Mouse (Mus musculus) MEL (cell line): ENCODE data around the gene Tlr7. TPM values are rescaled to one million over a fixed set of nuclear protein-coding genes. Genes with fewer than 3 reads are reported as not detected.

Experiments
- DNase-seq: peaks from one replicate; pipeline ENCODE4 v3.0.0; 2011; ENCODE audit warnings: low read depth, low spot score
- H3K27ac ChIP-seq: 2 replicates; pipeline ENCODE4 v1.5.1; 2012; ENCODE audit warnings: low read depth, mild to moderate bottlenecking, control low read depth, low read length, moderate library complexity; ENCODE audit not compliant: control insufficient read depth
- H3K27me3 ChIP-seq, 2 experiments: fragments of 150-350 bp in 1 of 2; sonication (generic) in 1 of 2; 2 replicates each; pipeline ENCODE4 v1.6.1; 2012; ENCODE audit warnings: low read length in 2 of 2, mild to moderate bottlenecking in 2 of 2, improper control_type of control experiment in 1 of 2, moderate library complexity in 1 of 2; ENCODE audit not compliant: insufficient read depth in 2 of 2, control insufficient read depth in 1 of 2
- H3K36me3 ChIP-seq, 2 experiments: 2 replicates each; pipeline ENCODE4 v1.6.1; 2012 to 2014; ENCODE audit warnings: low read length in 2 of 2, improper control_type of control experiment in 1 of 2, inconsistent platforms in 1 of 2, mild to moderate bottlenecking in 1 of 2; ENCODE audit not compliant: insufficient read depth in 2 of 2, control insufficient read depth in 1 of 2
- H3K4me1 ChIP-seq, 2 experiments: fragments of 150-350 bp in 1 of 2; sonication (generic) in 1 of 2; 2 replicates each; pipeline ENCODE4 v1.6.1; 2012; ENCODE audit warnings: low read length in 2 of 2, improper control_type of control experiment in 1 of 2, mild to moderate bottlenecking in 1 of 2; ENCODE audit not compliant: insufficient read depth in 2 of 2, control insufficient read depth in 1 of 2
- H3K4me3 ChIP-seq, 2 experiments: fragments of 150-350 bp in 1 of 2; sonication (generic) in 1 of 2; 2 replicates each; pipeline ENCODE4 v1.5.1; 2012; ENCODE audit warnings: low read depth in 2 of 2, low read length in 2 of 2, mild to moderate bottlenecking in 2 of 2, moderate library complexity in 2 of 2, control low read depth in 1 of 2, improper control_type of control experiment in 1 of 2; ENCODE audit not compliant: control insufficient read depth in 1 of 2, insufficient read depth in 1 of 2
- H3K79me2 ChIP-seq: 2 replicates; pipeline ENCODE4 v1.6.1; 2012; ENCODE audit warnings: mild to moderate bottlenecking, low read length, moderate library complexity; ENCODE audit not compliant: control insufficient read depth, poor library complexity, insufficient read depth
- H3K9ac ChIP-seq: 2 replicates; pipeline ENCODE4 v1.6.1; 2012; ENCODE audit warnings: low read depth, mild to moderate bottlenecking, control low read depth, low read length, moderate library complexity; ENCODE audit not compliant: control insufficient read depth, poor library complexity, severe bottlenecking
- H3K9me3 ChIP-seq: fragments of 150-350 bp; sonication (generic); replicated peaks from 2 replicates; pipeline ENCODE4 v1.6.1; 2012; ENCODE audit warnings: mild to moderate bottlenecking, low read length, improper control_type of control experiment, moderate library complexity; ENCODE audit not compliant: insufficient read depth
- CTCF ChIP-seq, 3 experiments: IDR thresholded peaks in 2 of 3; conservative IDR thresholded peaks in 1 of 3; 2 replicates each; pipeline ENCODE4 v1.5.1; 2011 to 2012; ENCODE audit warnings: low read length in 3 of 3, low read depth in 2 of 3, mild to moderate bottlenecking in 2 of 3, improper control_type of control experiment in 1 of 3, inconsistent platforms in 1 of 3, mixed read lengths in 1 of 3, moderate library complexity in 1 of 3; ENCODE audit not compliant: control insufficient read depth in 1 of 3, insufficient read depth in 1 of 3, poor library complexity in 1 of 3, severe bottlenecking in 1 of 3
- E2F4 ChIP-seq: IDR thresholded peaks from 2 replicates; pipeline ENCODE4 v1.6.1; 2011; ENCODE audit warnings: low read depth, low read length, improper control_type of control experiment, borderline replicate concordance
- ELF1 ChIP-seq: IDR thresholded peaks from 2 replicates; pipeline ENCODE4 v1.6.1; 2014; ENCODE audit warnings: low read depth, mild to moderate bottlenecking, inconsistent platforms, low read length, improper control_type of control experiment, moderate library complexity
- EP300 ChIP-seq, 2 experiments: IDR thresholded peaks; 2 replicates each; pipeline ENCODE4 v1.6.1; 2011; ENCODE audit warnings: improper control_type of control experiment in 2 of 2, low read length in 2 of 2, low read depth in 1 of 2, mild to moderate bottlenecking in 1 of 2
- GABPA ChIP-seq: IDR thresholded peaks from 2 replicates; pipeline ENCODE4 v1.6.1; 2012; ENCODE audit warnings: low read depth, mild to moderate bottlenecking, inconsistent platforms, low read length, improper control_type of control experiment, moderate library complexity
- HCFC1 ChIP-seq: IDR thresholded peaks from 2 replicates; pipeline ENCODE4 v1.6.1; 2012; ENCODE audit warnings: low read depth, mild to moderate bottlenecking, inconsistent platforms, low read length, improper control_type of control experiment, moderate library complexity
- JUND ChIP-seq: IDR thresholded peaks from 2 replicates; pipeline ENCODE4 v1.6.1; 2011; ENCODE audit warnings: low read depth, mild to moderate bottlenecking, improper control_type of control experiment, low read length
- MAX ChIP-seq: IDR thresholded peaks from 2 replicates; pipeline ENCODE4 v1.6.1; 2011; ENCODE audit warnings: low read length, improper control_type of control experiment
- MXI1 ChIP-seq: IDR thresholded peaks from 2 replicates; pipeline ENCODE4 v1.6.1; 2011; ENCODE audit warnings: mild to moderate bottlenecking, low read depth, low read length, improper control_type of control experiment
- MYB ChIP-seq: IDR thresholded peaks from 2 replicates; pipeline ENCODE4 v1.6.1; 2011; ENCODE audit warnings: mild to moderate bottlenecking, low read depth, low read length, improper control_type of control experiment
- POLR2A ChIP-seq, 2 experiments: IDR thresholded peaks; 2 replicates each; pipeline ENCODE4 v1.6.1; 2011 to 2012; ENCODE audit warnings: low read length in 2 of 2, mild to moderate bottlenecking in 2 of 2, control low read depth in 1 of 2, improper control_type of control experiment in 1 of 2, low read depth in 1 of 2, moderate library complexity in 1 of 2; ENCODE audit not compliant: control insufficient read depth in 1 of 2, insufficient read depth in 1 of 2, poor library complexity in 1 of 2
- RAD21 ChIP-seq: IDR thresholded peaks from 2 replicates; pipeline ENCODE4 v1.6.1; 2011; ENCODE audit warnings: mild to moderate bottlenecking, low read depth, low read length, improper control_type of control experiment
- RCOR1 ChIP-seq: IDR thresholded peaks from 2 replicates; pipeline ENCODE4 v1.6.1; 2012; ENCODE audit warnings: low read depth, mild to moderate bottlenecking, inconsistent platforms, low read length, improper control_type of control experiment
- SIN3A ChIP-seq: IDR thresholded peaks from 2 replicates; pipeline ENCODE4 v1.6.1; 2012; ENCODE audit warnings: low read length, improper control_type of control experiment, inconsistent platforms
- SMC3 ChIP-seq: IDR thresholded peaks from 2 replicates; pipeline ENCODE4 v1.6.1; 2011; ENCODE audit warnings: low read depth, low read length, improper control_type of control experiment
- TBP ChIP-seq: IDR thresholded peaks from 2 replicates; pipeline ENCODE4 v1.8.0; 2011; ENCODE audit warnings: low read depth, low read length, improper control_type of control experiment
- USF1 ChIP-seq: IDR thresholded peaks from 2 replicates; pipeline ENCODE4 v1.6.1; 2014; ENCODE audit warnings: low read depth, mild to moderate bottlenecking, inconsistent platforms, low read length, improper control_type of control experiment, moderate library complexity
- ZC3H11A ChIP-seq: IDR thresholded peaks from 2 replicates; pipeline ENCODE4 v1.6.1; 2012; ENCODE audit warnings: low read depth, mild to moderate bottlenecking, inconsistent platforms, low read length, improper control_type of control experiment
- ZKSCAN1 ChIP-seq: IDR thresholded peaks from 2 replicates; pipeline ENCODE4 v1.6.1; 2012; ENCODE audit warnings: low read depth, mild to moderate bottlenecking, inconsistent platforms, low read length, improper control_type of control experiment, moderate library complexity
- polyA plus RNA-seq, 2 experiments: library from polyadenylated mRNA; stranded (reverse) in 1 of 2; unstranded in 1 of 2; fragments of >175 nt in 1 of 2; fragments of >200 nt in 1 of 2; gene quantifications; 2 replicates each; pipeline versions ENCODE4 v1.2.1 to v1.2.4; 2012; ENCODE audit warnings: low replicate concordance in 2 of 2, low read depth in 1 of 2; ENCODE audit not compliant: insufficient read length in 2 of 2, insufficient read depth in 1 of 2, missing spikeins in 1 of 2
- total RNA-seq: library from RNA; depleted of rRNA; stranded (reverse); fragments of 300-350 nt; gene quantifications from 2 replicates; pipeline ENCODE4 v1.2.3, GENCODE M21; 2012

Gene Tlr7
- total and polyA plus RNA-seq, 3 experiments: not detected

DNA sequence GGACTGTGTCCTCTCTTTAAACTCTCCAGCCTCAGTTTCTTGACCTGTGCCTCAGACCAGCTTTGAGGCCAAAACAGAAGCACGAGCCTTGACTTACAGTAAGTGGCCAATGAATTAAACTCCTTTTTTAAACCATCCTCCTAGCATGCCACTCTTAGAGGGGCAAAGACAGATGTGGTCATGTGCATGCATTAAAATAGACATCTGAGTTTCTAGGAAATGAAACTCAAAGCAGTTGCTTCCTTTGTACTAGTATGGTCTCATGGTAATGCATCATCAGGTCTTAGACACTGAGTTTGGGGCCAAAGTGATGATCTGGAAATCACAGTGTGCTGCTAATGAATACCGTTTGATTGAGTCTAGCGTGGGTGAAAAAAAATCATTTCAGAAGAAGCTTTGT, 1.8 kb downstream of the Tlr7 start:
- H3K79me2 ChIP-seq: no peaks in the 10 kb centered on the region
- H3K27ac ChIP-seq: no peak overlapping the region
- H3K9me3 ChIP-seq: no peaks in the 10 kb centered on the region
- no peak for TF ChIP-seq ZC3H11A
- TF ChIP-seq CTCF (IDR thresholded peaks at IDR 0.05 in 2 of 3, conservative IDR thresholded peaks at IDR 0.05 in 1 of 3; ENCODE audit: control insufficient read depth in 1 of 3, insufficient read depth in 1 of 3, low read depth in 2 of 3, low read length in 3 of 3, poor library complexity in 1 of 3, severe bottlenecking in 1 of 3): no peak
- no peaks in the 10 kb centered on the region for H3K4me1 ChIP-seq
- no peak overlapping the region for H3K9ac ChIP-seq
- DNase-seq: no peak
- H3K27me3 ChIP-seq: no peaks in the 10 kb centered on the region
- no peak overlapping the region for H3K4me3 ChIP-seq
- no peaks in the 10 kb centered on the region for H3K36me3 ChIP-seq

DNA sequence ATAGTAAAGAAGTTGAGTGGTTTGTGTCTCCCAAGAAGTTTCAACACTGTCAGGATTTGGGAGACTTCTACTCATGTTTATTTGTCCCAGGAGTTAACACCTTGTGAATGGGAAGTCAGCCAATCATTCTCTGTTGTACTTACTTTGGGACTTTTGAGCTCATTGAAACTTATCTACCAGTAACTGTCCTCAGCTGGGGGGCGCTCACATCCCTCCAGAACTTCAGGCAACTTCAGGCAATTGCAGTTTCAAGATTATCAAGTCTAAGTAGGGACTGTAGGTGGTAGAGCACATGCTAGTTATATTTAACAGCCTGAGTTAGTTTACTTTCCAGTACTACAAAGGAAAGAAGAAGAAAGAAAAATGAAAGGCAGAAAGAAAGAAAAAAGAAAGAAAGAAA, 6.6 kb downstream of the Tlr7 start:
- Histone ChIP-seq H3K27ac (no peak overlapping the region), H3K4me1 (no peaks in the 10 kb centered on the region), H3K9ac (no peak overlapping the region), H3K79me2 (no peaks in the 10 kb centered on the region), H3K36me3 (no peaks in the 10 kb centered on the region), H3K4me3 (no peak overlapping the region), H3K27me3 (no peaks in the 10 kb centered on the region), H3K9me3 (no peaks in the 10 kb centered on the region)
- DNase-seq: no peak
- no peak for TF ChIP-seq ELF1
- TF ChIP-seq RAD21: no peak
- no peak for TF ChIP-seq RCOR1
- no peak for TF ChIP-seq SIN3A
- TF ChIP-seq SMC3: no peak
- no peak for TF ChIP-seq ZKSCAN1
- TF ChIP-seq HCFC1: no peak
- TF ChIP-seq TBP: no peak
- no peak for TF ChIP-seq MXI1
- no peak for TF ChIP-seq GABPA
- TF ChIP-seq MAX: no peak
- no peak for TF ChIP-seq ZC3H11A
- TF ChIP-seq USF1: no peak
- no peak for TF ChIP-seq MYB
- no peak for TF ChIP-seq E2F4
- no peak for TF ChIP-seq POLR2A (IDR thresholded peaks at IDR 0.05; ENCODE audit: control insufficient read depth in 1 of 2, insufficient read depth in 1 of 2, low read depth in 1 of 2, low read length in 2 of 2, poor library complexity in 1 of 2)
- TF ChIP-seq JUND: no peak
- TF ChIP-seq EP300 (IDR thresholded peaks at IDR 0.05; ENCODE audit: low read depth in 1 of 2, low read length in 2 of 2): no peak
